Mouse (Mus musculus) midbrain, embryonic 15.5 days (tissue): ENCODE measurements around the gene Thada. TPM values are rescaled to one million over a fixed set of nuclear protein-coding genes. Genes with fewer than 3 reads are reported as not detected.
"Not testable (repeated sequence)": the region's sequence is repeated elsewhere in the genome, so short reads cannot be mapped to it uniquely, and the experiment has no call there.

Experiments used
- ATAC-seq: fragments of 200-750 bp; cut with Nextera tagmentation; replicated peaks from 2 replicates; pipeline ENCODE4 v1.8.0; 2017; ENCODE audit warnings: moderate TSS enrichment
- H3K27ac ChIP-seq: fragments of 300-500 bp; sonication (generic); 2 replicates; pipeline ENCODE4 v1.5.1; 2015; ENCODE audit warnings: mild to moderate bottlenecking, inconsistent platforms
- H3K27me3 ChIP-seq: fragments of 300-500 bp; sonication (generic); replicated peaks from 2 replicates; pipeline ENCODE4 v1.6.1; 2015; ENCODE audit warnings: inconsistent platforms
- H3K36me3 ChIP-seq: fragments of 300-500 bp; sonication (generic); replicated peaks from 2 replicates; pipeline ENCODE4 v1.6.1; 2015; ENCODE audit warnings: inconsistent platforms
- H3K4me1 ChIP-seq: fragments of 300-500 bp; sonication (generic); 2 replicates; pipeline ENCODE4 v1.6.1; 2015; ENCODE audit warnings: inconsistent platforms
- H3K4me2 ChIP-seq: fragments of 300-500 bp; sonication (generic); 2 replicates; pipeline ENCODE4 v1.6.1; 2015; ENCODE audit warnings: inconsistent platforms, mild to moderate bottlenecking, moderate library complexity
- H3K4me3 ChIP-seq: fragments of 300-500 bp; sonication (generic); 2 replicates; pipeline ENCODE4 v1.5.1; 2015; ENCODE audit warnings: mild to moderate bottlenecking, inconsistent platforms
- H3K9ac ChIP-seq: fragments of 300-500 bp; sonication (generic); 2 replicates; pipeline ENCODE4 v1.6.1; 2015; ENCODE audit warnings: mild to moderate bottlenecking, inconsistent platforms
- H3K9me3 ChIP-seq: fragments of 300-500 bp; sonication (generic); 2 replicates; pipeline ENCODE4 v1.6.1; 2016; ENCODE audit warnings: inconsistent platforms
- WGBS: fragments of 180-500 bp; shearing (Covaris S2); methylation state at CpG from one replicate; pipeline ENCODE4 v1.1.7; 2015; ENCODE audit warnings: mixed read lengths; 5-methylcytosine and 5-hydroxymethylcytosine counted together
- polyA plus RNA-seq: library from polyadenylated mRNA; unstranded; fragments of >200 nt; fragmentation: Nextera tagmentation; extraction: Ambion mirVana; gene quantifications from 2 replicates; pipeline ENCODE4 v1.2.1, GENCODE M21; 2015

Gene Thada
- polyA plus RNA-seq, 1 experiment from 2014 or later: 8.1 TPM

DNA sequence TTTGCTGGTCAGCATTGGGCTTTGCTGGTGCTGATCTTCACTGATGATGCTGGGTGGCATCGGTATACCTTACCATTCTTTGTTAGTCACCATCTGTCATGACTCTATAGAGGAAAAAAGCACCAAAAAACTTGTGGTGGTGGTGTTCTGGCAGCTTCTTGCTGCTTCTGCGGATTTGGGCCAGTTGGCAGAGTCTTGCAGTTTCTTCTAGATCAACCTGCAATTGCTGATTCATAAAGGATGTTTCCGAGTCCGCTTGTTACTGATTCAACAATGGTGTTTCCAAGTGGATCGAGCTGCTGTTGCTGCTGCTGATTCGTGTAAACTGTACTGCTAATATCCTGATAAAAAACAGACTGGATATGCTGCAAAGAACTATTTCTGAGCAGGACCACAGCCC, 168.0 kb downstream of the Thada start:
- no peaks in the 10 kb centered on the region for H3K9me3 ChIP-seq
- H3K4me1 ChIP-seq: no peaks in the 10 kb centered on the region
- no peak for ATAC-seq

DNA sequence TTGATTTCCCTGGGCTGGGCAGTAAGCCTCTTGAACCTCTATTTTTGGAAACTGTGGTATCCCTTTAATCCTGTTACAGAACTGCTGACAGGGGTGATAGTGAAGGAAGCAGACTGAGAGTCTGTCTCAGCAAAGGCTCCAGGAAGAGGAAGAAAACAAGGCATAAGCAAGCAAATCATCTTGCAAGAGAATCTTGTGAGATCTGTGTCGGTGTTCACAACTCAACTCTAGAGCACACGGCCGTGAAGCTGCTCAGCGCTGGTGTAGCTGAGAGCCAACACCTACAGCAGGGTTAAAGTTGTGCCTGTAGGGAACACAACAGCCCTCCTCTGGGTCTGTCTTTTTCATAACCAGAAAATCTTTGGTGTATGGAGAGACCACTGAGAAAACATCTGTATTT, 172.8 kb downstream of the Thada start:
- no peak for ATAC-seq
- Histone ChIP-seq H3K4me2 (no peak overlapping the region), H3K27me3 (no peaks in the 10 kb centered on the region), H3K27ac (no peak overlapping the region), H3K36me3 (no peaks in the 10 kb centered on the region), H3K4me1 (no peaks in the 10 kb centered on the region), H3K9ac (no peak overlapping the region), H3K4me3 (no peak overlapping the region), H3K9me3 (no peaks in the 10 kb centered on the region)
- 78% methylated on average over 4 of the region's 4 CpGs for WGBS

More for the DNA sequence above, 168.0 kb downstream of the Thada start:
- H3K9ac ChIP-seq: no peak overlapping the region
- WGBS: 93% methylated on average over 6 of the region's 6 CpGs
- H3K4me3 ChIP-seq: no peak overlapping the region
- H3K4me2 ChIP-seq: no peak overlapping the region
- H3K27ac ChIP-seq: no peak overlapping the region
- H3K36me3 ChIP-seq: no peaks in the 10 kb centered on the region
- no peaks in the 10 kb centered on the region for H3K27me3 ChIP-seq

DNA sequence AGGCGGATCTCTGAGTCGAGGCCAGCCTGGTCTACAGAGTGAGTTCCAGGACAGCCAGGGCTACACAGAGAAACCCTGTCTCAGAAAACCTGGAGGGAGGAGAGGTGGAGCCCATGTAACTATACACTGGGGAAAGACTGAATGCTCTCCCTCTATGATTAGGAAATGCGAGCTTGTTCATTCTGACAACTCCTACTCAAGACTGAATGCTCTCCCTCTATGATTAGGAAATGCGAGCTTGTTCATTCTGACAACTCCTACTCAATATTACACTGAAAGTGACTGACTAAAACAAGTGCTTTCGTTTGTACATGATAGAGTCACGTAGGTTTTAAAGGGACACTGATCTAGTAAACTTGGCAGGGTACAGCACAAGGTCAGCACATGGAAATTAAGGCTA, 174.8 kb downstream of the Thada start:
- H3K4me2 ChIP-seq, H3K27ac ChIP-seq, H3K9ac ChIP-seq, H3K4me3 ChIP-seq, H3K36me3 ChIP-seq, H3K27me3 ChIP-seq, H3K4me1 ChIP-seq, H3K9me3 ChIP-seq, ATAC-seq: not testable (repeated sequence)
- 94% methylated on average over 6 of the region's 6 CpGs for whole genome bisulfite sequencing

DNA sequence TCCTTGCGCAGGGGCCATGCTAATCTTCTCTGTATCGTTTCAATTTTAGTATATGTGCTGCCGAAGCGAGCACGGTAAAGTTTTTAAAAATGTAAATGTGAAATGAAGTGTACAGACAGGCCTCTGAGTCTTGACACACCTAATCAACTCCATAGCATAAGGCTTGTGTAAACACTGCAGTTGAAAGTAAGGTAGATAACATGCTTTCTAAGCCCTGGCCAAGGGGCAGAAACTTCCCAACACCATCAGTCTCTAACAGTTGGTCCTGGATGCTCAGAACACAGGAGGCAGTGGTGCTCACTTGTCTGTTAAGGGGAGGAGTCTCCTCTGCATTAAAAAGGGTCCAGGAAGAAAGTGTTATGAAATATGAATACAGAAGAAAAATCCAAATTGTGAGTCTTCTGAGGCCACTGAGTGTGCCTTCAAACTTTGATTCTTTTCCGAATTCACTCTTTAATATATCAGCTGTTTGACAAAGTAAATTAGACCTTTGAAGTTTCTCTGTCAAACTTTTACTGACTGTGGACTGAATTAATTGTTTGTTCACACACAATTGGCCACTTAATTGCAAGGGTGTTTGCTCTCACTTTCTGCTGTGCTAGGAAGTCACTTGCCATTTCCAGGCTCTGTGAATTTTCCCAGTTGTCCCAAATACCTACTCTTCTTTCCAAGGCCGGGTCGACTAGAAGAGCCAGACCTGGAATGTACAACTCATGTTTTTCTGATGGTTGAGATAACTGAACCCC, 178.2 kb downstream of the Thada start:
- Histone ChIP-seq H3K27ac (no peak overlapping the region), H3K4me1 (no peaks in the 10 kb centered on the region), H3K9ac (no peak overlapping the region), H3K27me3 (no peaks in the 10 kb centered on the region), H3K36me3 (no peaks in the 10 kb centered on the region), H3K9me3 (no peaks in the 10 kb centered on the region; the same call in 1 of the 2 replicates), H3K4me3 (no peak overlapping the region), H3K4me2 (no peak overlapping the region)
- WGBS: 93% methylated on average over 8 of the region's 8 CpGs
- no peak for ATAC-seq

DNA sequence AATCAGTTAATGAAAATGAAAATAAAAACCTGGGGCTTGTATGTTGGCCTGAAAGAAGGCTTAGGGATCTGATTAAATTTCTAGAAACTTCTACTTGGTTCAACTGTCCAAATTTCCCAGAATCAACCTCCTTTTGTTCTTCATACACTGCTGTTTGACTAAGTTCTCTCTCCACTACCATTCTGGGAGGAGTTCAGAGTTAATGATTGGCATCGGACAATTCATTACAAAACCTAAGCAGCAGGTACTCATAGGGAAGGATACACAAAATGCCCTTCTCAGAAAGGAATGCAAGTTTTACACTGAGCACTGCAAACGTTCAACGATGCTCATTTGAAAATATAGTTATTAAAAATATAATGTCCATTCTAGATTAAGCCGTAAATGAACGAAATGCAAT, 179.5 kb downstream of the Thada start:
- WGBS: 97% methylated on average over 5 of the region's 5 CpGs
- Histone ChIP-seq H3K9ac (no peak overlapping the region), H3K36me3 (no peaks in the 10 kb centered on the region), H3K27ac (no peak overlapping the region), H3K4me2 (no peak overlapping the region), H3K9me3 (no peaks in the 10 kb centered on the region; the same call in 1 of the 2 replicates), H3K27me3 (no peaks in the 10 kb centered on the region), H3K4me1 (no peaks in the 10 kb centered on the region), H3K4me3 (no peak overlapping the region)
- ATAC-seq: no peak

DNA sequence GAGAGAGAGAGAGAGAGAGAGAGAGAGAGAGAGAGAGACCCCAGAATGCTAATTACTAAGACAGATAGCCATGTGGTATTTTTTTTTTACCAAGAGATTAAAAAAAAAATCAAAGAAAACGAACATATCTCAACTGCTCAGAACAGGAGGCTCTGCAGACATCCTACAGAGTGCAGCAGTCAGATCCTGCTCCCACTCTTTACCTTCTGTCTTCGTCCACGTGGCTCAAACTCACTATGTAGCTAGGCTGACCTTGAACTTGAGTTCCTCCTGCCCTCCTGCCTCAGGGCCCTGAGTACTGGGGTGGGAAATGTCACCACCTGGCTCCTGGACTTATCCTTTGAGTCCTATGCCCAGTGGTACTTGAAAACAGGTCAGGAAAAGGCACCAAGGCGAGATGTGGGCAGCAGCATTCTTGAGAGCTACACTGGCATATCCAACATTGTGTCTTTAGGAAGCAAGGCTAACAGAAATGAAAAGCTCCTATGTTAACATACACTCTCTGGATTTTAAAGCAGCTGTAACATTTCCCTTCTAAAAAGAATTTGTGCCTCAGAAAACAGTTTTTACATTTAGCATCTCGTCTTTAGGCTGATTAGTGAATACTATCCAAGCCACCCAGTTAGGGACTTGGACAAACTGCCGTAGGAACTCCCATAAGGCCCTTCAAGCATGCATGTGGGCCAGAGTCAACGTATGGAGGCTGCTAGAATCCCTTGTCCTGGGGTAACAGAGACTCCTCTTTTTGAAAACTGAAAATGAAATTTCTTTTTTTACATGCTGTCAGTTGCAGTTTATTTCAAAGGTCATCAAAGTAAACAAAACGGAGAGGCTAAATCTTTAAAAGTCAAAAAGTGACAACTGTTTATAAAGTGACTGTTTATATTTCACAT, 183.4 kb downstream of the Thada start:
- H3K4me2 ChIP-seq: no peak overlapping the region
- no peak overlapping the region for H3K9ac ChIP-seq
- no peaks in the 10 kb centered on the region for H3K4me1 ChIP-seq
- no peaks in the 10 kb centered on the region for H3K36me3 ChIP-seq
- no peaks in the 10 kb centered on the region; the same call in 1 of the 2 replicates for H3K9me3 ChIP-seq
- no peaks in the 10 kb centered on the region for H3K27me3 ChIP-seq
- H3K4me3 ChIP-seq: no peak overlapping the region
- no peak overlapping the region for H3K27ac ChIP-seq
- WGBS: 84% methylated on average over 8 of the region's 8 CpGs
- no peak for ATAC-seq

DNA sequence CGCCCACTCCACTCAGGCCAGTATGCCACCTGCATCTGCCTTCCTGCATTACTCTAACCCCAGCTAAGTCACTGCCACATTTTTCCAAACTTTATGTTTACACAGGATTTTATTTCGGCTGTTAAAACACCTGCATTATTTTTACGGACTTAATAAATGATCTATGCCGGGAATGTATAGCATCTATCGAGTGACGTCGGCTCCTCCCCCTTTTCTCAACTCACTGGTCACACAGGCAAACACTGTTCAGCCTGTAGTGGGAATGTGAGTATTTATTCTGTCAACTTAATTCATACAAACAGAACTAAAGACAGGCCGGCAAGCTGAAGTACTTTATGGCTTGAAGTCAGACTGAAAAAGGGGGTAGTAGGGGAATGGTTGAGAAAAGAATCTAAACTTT, 187.0 kb downstream of the Thada start:
- H3K4me1 ChIP-seq: peaks cover 8% of the 10 kb centered on the region
- no peak overlapping the region for H3K9ac ChIP-seq
- ATAC-seq: no peak
- H3K9me3 ChIP-seq: no peaks in the 10 kb centered on the region
- WGBS: 88% methylated on average over 8 of the region's 8 CpGs
- H3K27ac ChIP-seq: no peak overlapping the region
- H3K27me3 ChIP-seq: no peaks in the 10 kb centered on the region
- H3K4me3 ChIP-seq: no peak overlapping the region
- H3K36me3 ChIP-seq: no peaks in the 10 kb centered on the region
- H3K4me2 ChIP-seq: no peak overlapping the region

DNA sequence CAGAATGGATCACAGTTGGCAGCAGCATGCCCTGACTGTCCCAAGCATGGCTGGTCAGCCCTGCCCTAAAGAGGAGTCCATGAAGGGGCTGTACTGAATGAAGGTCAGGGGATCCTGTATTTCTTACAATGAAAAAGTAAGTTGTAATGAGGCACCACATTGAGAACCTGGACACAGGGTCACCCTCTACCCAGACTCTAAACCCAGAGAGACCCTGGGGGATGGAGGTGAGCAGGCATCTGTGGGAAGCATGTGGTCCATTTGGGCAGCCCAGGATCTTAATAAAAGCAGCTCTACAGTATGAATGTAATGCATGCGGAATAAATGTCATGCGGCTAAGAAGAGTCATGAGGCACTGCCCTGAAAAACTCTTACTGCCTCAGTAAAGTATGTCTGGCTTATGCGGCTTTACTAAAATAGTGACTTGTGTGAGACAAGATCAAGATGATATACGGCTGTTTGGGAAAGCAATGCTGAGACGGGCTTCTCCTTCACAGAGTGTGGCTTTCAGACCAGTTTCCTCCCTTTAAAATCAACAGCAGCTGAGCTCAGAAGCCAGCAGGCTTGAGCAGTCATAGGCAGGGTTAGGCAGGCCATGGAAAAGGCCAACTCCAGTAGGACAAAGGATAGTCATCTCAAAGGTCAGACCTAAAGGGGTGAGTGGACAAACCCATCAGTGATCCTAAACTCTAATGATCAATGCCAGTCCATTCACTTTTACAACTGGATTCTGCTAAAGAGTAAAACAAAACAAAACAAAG, 187.6 kb downstream of the Thada start:
- Histone ChIP-seq H3K4me2 (no peak overlapping the region), H3K4me1 (peaks cover 11% of the 10 kb centered on the region)
- ATAC-seq: no peak

DNA sequence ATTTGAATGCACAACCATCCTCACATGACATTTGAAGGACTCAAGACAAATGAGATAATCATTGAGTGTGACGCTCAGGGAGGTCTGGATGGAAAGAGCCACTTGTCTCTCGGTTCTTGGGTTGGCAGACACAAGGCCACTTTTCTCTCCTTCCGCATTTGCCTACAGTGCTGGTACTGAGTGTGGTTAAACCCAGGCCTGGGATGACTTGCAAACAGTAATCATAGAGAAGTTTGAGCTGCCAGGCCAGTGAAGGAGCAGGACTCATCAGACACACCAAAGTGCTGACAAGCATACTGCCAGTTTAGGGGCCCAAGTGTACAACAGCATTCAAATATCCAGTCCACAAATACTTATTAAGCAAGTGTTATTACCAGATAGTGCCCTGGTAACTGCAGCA, 191.0 kb downstream of the Thada start:
- Histone ChIP-seq H3K4me2 (no peak overlapping the region), H3K27me3 (no peaks in the 10 kb centered on the region), H3K4me3 (no peak overlapping the region), H3K9me3 (no peaks in the 10 kb centered on the region), H3K36me3 (no peaks in the 10 kb centered on the region), H3K4me1 (peaks cover 11% of the 10 kb centered on the region), H3K27ac (no peak overlapping the region), H3K9ac (no peak overlapping the region)
- WGBS: 84% methylated on average over 3 of the region's 3 CpGs
- no peak for ATAC-seq

More for the DNA sequence above, 187.6 kb downstream of the Thada start:
- no peaks in the 10 kb centered on the region for H3K9me3 ChIP-seq
- no peak overlapping the region for H3K27ac ChIP-seq
- 87% methylated on average over 5 of the region's 5 CpGs for WGBS
- H3K36me3 ChIP-seq: no peaks in the 10 kb centered on the region
- no peak overlapping the region for H3K9ac ChIP-seq
- H3K4me3 ChIP-seq: no peak overlapping the region
- no peaks in the 10 kb centered on the region for H3K27me3 ChIP-seq

DNA sequence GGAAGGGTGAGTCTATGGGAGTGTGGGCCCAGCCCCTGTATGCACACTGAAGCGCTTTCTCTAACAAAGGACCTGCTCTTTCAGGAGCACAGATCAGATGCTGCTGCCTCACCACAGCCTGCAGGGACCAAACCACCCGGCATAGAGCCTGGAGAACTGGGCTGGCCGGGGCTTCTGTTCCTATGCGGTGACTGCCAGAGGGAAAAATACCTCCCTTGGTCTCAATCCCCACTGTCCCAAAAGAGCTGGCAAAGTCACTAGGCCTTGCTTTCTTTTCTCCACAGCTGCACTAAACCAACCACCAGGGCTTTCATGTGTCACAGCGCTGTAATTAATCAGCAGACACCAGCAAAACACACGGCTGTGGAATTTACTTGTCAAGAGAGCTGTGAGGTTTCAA, 191.8 kb downstream of the Thada start:
- WGBS: 44% methylated on average over 6 of the region's 6 CpGs
- H3K9ac ChIP-seq: no peak overlapping the region
- H3K27me3 ChIP-seq: no peaks in the 10 kb centered on the region
- no peak overlapping the region for H3K4me2 ChIP-seq
- H3K27ac ChIP-seq: peak overlapping the region; percentile 67
- H3K9me3 ChIP-seq: no peaks in the 10 kb centered on the region
- no peak overlapping the region for H3K4me3 ChIP-seq
- peaks cover 11% of the 10 kb centered on the region for H3K4me1 ChIP-seq
- H3K36me3 ChIP-seq: no peaks in the 10 kb centered on the region
- 0 out of 2 replicates have a peak, but pooled peaks have one; percentile 27 for ATAC-seq

DNA sequence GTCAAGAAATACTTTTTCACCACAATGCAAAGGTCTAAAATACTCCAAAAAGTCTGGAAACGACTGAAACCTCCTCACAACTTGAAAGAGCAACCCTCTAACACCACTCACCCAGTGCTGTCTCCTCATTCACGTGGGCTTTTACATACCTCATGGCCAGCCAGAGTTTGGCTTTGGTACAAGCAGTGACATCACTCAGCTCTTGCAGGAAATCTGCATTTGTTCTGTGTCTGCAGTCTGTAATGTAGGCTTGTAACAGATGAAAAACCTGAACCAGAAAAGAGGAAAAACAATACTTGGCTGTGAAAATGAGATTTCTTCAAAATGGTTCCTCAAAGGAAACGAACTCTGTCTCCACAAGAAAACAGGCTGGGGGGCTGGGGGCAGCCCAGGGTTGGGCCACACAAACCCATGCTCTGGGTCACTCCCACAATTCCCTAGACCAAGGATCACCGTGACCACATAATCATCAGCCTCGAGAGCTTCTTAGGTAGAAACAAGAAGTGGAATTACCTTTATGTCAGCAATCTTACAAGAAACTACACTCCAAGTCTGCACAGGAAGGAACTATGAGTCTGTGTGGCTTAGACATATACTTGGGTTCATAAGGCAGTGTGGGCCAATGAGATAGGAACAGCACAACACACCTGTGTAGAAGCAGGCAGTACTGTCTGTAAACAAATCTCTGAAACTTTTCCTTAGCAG, 193.3 kb downstream of the Thada start:
- 75% methylated on average over 5 of the region's 5 CpGs for WGBS

More for the DNA sequence above, 193.3 kb downstream of the Thada start:
- ATAC-seq: no peak
- Histone ChIP-seq H3K4me3 (no peak overlapping the region), H3K36me3 (no peaks in the 10 kb centered on the region), H3K4me1 (peaks cover 11% of the 10 kb centered on the region), H3K27me3 (no peaks in the 10 kb centered on the region), H3K9me3 (no peaks in the 10 kb centered on the region), H3K27ac (no peak overlapping the region), H3K9ac (no peak overlapping the region), H3K4me2 (no peak overlapping the region)
